Mouse (Mus musculus) heart, adult 18-20 months (tissue): Measurements from ENCODE around the gene Gse1. TPM values are rescaled to one million over a fixed set of nuclear protein-coding genes. Genes with fewer than 3 reads are reported as not detected.
A peak's percentile ranks its signal among the peaks of the same experiment; 100 is the strongest.

Experiments used
- DNase-seq, 2 experiments: peaks; one replicate each; pipeline ENCODE4 v3.0.0; 2021 to 2022; ENCODE audit warnings: mixed read lengths in 1 of 2
- total RNA-seq, 2 experiments: library from RNA; stranded (reverse); gene quantifications; 2 replicates each; pipeline ENCODE4 v1.2.3; 2021

Gene Gse1
- total RNA-seq, 2 experiments from 2014 or later: 15.5 to 16.0 TPM

DNA sequence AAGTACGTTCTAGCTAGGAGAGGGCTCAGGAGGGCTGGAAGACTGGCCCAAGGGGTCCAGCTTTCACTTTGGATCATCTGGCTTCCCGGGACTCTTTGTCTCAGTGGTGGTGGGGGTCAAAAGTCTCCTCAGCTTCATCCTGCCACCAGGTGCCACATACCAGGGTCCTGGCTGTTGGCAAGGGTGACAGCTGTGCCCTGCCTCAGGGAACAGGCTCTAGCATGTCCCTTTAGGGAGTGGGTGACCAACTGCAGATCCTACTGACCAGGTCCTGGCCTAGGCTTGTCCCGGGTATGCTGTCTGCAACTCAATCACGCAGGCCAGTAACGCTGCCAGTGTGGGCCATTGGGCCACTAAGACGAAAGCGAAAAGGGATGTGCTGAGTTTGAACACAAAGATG lies 15.7 kb upstream of the Gse1 start:
- no peak for DNase-seq

DNA sequence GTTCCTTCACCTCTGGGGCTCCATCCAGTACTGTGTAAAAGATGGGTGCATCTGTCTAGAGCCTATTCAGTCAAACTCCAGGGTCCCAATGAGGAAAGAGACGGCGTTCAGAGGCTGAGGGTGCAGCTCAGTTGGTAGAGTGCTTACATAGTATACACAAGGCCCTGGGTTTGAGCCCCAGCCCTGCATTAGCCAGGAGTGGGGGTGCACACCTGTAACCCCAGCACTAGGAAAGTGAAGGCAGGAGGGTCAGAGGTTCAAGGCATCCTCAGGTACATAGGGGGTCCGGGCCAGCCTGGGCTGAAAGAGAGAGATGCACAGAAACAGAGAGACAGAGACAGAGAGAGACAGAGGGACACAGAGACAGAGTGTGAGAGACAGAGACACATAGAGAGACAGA lies 15.0 kb upstream of the Gse1 start:
- no peak for DNase-seq

DNA sequence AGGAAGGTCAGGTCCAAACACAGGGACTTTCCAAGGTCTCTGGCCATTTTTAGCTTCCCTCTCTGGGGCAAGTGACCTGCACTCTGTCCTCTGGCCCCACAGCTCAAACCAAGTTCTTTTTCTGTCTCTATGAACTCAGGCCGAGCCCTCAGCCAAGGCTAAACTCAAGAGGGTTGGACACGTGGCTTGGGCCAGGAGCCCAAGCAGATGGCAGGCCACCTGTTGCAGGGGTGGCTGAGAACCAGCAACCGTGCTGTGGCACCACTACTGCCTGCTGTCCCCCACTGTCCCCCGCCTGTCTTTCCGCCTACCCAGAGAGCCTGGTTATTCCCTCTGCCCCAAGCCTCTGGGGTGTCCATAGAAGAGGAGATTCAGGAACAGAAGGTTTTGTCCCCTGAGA lies 14.3 kb upstream of the Gse1 start:
- DNase-seq: peak; percentile 78 to 88

DNA sequence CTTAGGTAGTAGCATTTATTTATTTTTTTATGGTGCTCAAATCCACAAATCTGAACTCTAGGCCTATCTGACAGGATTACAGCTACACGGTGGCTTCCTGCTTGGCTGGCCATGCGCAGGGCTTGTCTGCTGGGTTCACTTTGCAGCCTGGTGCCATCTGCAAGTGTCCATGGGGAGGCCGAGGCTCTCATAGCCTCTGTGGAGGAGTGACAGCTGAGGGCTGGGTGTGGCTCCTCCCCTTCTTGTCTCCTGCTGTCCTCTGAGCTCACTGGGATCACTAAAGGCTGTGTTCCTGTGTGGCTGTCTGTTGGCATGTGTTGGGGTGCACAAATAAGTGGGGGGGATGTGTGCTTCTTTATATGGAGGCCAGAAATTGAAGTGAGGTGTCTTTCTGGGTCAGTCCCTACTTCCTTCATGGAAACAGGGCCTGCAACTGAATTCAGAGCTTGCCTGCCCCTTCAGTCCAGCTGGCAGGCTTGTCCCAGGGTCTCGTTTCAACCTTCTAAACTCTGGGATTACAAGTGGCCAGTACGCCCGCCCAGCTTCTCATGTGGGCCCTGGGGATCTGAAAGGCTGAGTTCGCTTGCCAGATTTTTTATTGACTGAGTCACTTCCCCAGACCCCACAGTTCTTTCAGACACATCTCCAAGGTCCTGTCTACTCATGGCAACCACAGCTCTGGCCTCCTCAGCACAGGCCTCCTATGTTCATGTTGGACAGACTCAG lies 12.7 kb upstream of the Gse1 start:
- DNase-seq: peak; percentile 71 to 82

DNA sequence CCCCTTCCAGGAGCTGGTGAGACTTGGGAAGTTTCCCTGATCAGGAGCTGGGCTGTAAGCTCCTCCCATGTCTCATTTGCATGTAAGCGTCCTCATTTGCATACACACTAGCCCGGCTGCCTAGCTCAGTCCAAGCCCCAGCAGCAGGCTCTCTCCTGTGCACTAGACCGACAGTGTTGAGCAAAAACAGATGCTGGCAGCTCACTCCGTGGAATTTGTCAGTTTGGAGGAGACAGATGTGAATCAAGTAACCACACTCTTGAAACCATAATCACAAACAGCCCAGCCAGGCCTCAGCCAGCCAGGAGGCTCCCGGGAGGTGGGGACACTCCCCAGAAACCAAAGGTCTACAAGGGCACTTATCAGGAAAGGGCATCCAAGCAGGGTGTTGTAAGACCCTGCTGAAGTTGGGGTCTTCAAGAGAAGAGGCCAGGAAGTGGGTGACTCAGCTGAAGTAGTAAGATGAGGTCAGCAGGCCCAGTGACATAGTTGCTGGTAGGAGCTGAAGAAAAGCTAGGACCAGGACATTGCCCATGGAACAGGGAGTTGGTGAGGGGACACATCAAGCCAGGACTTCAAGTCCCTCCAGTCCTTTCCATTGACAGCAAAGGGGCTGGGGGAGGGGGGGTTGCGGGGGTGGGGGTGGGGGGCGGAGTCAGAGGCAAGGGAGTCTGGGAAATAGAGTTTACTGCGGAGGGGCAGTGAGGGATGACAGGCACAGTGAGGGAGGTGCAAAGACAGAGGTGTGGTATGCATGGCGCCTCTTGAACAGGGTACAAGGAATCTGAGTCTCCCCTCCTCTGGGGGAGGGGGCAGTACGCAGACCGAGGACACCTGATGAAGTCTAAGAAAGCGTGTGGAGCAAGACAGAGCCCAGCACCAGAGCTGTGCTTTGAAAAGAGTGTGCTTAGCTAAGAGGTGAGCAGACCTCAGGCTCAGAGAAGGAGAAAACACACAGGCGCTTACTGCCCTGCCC lies 11.1 kb upstream of the Gse1 start:
- DNase-seq: peak; percentile 73 to 81

DNA sequence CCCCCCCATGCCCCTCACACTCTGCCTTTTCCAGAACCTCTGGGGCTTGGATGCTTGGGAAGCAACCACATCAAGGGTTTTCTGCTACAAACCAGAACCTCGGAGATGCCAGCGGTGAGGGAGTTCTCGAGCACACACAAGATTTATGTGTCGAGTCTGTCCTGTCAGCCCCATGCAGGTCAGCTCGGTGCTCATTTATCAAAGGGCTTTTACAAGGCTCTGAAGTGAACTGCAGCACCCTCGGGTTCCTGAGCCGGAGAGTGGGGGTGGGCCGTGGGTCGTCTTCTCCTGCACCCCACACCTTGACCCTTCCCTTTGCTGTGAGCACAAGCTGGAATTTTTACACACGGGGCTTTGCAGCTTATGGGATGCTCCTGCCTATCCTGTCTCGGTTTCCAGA lies 5.7 kb upstream of the Gse1 start:
- DNase-seq: no peak

DNA sequence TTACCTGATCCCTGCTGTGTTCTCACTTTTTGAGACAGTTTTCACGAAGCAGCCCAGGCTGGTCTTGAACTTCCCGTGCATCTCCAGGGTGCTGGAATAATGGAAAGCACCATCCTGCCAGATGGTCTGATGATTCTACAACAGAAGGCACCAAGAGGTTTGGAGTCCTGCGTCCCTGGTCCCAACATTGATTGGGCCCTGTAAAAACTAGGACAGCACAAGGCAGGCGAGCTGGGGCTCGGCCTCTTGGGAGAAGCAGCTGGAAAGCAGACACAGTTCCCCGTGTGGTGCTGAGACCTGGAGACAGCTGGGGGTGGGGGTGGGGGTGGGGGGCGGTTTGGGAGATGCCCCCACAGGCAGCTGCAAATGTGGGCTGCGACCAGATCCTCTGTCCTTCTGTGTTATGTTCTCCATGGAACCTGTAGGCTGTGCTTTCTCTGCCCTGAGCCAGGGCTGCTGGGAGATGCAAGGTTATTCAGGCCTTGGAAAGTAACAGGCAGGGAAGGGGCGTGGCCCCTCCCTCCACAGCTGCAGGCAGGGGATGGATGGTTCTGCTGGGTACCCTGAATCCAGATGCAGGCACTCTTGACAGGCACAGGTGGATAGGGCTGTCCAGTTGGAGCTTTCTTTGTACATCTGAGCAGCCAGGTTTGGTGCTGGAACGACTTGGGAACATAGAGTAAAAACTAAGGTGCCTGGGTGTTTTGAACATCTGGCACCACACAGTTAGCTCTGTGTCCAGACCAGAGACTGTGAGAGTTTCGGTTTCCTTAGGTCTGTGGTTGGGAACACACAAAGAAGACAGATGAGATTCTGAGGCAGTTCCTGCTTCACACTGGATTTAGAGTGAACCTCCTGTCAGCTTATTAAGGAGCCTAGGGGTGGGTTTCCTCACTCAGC lies 3.5 kb upstream of the Gse1 start:
- DNase-seq: no peak

DNA sequence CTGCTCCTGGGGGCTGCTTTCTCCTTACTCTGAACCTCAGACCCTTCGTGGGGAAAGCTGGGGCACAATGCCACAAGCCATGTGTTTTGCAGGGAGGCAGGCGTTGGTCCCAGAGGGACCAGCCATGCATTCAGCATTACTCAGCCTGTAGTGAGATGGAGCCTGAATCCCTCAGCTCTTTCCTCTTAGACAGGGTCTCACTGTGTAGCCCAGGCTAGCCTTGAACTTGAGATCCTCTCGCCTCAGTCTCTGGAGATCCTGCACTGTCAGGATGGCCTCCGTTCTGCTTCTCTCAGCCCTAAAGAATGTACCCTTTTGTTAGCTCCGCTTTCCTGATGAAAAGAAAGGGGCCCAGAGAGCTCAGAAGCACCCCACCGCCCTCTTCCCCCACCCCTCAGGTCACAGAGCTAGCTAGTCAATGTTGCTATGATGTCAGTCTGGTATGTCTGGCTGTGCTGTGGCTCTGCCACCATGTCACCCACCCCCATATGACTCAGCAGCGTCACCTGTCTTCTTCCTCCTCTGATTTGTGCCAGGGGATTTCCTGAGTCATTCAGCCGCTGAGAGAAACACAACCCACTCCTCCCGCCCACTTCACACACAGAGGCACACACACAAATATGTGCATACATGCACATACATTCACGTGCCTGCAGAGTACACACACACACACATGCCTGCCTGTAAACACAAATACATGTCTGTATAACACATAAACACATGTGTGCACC lies 2.7 kb upstream of the Gse1 start:
- DNase-seq: no peak

DNA sequence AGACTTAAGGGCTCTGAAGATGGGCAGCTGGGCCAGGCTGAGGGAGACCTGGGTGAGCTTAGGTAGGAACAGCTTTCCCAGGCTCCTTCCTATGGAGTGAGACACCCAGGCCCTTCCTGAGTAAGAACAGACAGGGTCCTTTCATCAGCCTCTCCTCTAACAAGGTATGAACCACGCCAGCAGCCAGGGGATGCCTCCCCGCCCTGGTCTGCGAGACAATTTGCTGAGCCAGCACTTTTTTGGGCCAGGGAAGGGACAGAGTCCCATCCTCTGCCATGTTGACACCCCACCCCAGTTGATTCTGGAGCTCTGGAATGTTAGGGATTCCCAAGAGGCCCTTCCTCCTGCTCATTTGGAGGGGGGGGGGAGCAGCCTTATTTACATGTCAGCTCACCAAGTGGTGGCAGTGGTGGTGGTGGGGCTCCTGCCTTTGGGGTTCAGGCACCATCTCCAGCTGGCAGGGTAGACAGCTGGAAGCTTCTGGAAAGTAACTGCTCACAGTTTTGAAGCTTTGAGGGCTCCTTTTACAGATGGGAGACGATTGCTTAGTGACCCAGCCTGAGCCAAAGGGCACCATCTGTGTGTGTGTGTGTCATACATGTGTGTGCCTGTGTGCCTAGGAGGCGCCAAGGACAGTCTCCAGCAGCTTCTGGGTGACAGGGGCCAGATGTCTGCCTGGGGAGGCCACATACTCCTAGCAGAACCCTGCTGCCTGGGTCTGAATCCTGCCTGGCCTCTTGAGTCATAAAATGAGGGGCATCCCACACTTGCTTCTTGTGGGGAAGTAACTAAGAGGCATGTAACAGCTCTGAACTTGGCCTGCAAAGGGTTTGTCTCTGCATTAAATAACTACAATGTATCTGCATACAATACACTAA lies 1.3 kb upstream of the Gse1 start:
- DNase-seq: no peak

DNA sequence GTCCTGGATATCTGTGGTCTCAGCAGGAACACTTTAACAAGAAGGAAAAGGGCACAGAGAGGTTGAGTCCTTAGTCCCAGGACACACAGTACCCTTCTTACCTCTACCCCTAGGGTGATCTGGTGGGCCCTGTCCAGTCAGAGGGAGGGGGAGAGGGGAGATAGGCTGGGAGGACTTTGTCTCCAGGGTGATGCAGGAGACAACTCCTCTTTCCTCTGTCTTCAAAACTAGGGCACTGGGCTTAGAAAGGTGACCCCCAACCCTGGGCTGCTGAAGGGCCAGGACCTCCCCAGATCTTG lies 729 bp upstream of the Gse1 start:
- DNase-seq: no peak

DNA sequence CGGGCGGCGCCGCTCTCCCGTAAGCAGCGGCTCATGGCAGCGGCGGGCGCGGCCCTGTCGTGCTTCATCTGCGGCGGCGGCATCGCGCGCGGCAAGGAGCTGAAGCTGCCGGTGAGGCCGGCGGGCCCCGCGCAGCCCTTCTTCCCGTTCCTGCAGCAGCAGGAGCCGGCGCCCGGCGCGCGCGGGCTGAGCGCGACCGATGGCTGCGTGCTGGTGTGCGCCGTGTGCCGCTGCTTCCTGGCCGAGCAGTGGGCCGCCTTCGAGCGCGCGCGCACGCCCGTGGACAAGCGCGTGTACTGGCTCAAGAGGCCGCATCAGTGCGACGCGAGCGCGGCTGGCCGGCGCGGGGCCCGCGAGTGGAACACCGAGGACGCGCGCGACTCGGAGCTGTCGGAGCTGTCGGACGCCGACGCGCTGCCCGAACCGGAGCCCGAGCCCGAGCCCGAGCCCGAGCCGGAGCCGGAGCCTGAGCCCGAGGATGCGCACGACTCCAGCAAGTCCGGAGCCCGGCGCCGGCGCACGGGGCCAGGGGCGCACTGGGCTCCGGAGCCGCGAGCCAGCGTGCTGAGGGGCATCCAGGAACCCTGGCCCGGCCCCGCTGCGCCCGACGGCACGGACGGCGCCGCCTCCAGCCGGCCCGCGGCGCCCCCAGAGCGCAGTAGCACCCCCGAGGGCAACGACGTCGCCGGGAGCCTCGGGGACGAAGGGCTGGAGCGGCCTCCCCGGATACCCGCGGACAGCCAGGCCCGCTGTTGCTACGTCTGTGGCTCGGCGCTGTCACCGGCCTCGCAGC lies 721 bp downstream of the Gse1 start:
- DNase-seq: peak in 1 of 2 experiments; percentile 53

DNA sequence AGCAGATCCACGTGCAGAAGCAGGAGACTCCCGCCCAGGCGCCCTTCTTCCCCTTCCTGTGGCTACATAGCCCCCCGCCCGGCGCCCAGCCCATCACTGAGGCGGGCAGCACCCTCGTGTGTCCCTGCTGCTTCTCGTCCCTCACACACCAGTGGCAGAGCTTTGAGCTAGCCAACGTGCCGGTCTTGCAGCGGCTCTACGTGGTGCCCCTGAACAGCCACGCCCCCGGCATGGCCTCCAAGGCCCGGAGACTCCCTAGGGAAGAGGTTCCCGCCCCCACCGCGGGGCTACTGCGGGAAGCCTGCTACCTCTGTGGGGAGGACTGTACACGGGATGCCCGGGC lies 1.3 kb downstream of the Gse1 start:
- DNase-seq: peak in 1 of 2 experiments; percentile 60

DNA sequence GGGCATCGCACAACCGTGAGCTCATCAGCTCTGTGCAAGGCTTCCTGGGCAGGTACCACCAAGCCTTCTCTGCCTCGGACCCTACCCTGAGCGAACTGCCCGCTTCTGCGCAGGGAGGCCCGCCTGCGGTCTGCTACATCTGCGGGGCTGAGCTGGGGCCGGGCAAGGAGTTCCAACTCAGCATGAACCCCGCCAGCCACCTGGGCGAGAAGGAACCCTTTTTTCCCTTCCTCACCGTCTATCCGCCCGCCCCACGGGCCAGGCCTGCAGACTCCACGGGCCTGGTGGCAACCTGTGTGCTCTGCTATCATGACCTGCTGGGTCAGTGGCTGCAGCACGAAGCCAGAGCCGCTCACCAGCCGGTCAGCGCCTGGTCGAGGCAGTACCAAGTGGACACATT lies 1.8 kb downstream of the Gse1 start:
- no peak for DNase-seq

DNA sequence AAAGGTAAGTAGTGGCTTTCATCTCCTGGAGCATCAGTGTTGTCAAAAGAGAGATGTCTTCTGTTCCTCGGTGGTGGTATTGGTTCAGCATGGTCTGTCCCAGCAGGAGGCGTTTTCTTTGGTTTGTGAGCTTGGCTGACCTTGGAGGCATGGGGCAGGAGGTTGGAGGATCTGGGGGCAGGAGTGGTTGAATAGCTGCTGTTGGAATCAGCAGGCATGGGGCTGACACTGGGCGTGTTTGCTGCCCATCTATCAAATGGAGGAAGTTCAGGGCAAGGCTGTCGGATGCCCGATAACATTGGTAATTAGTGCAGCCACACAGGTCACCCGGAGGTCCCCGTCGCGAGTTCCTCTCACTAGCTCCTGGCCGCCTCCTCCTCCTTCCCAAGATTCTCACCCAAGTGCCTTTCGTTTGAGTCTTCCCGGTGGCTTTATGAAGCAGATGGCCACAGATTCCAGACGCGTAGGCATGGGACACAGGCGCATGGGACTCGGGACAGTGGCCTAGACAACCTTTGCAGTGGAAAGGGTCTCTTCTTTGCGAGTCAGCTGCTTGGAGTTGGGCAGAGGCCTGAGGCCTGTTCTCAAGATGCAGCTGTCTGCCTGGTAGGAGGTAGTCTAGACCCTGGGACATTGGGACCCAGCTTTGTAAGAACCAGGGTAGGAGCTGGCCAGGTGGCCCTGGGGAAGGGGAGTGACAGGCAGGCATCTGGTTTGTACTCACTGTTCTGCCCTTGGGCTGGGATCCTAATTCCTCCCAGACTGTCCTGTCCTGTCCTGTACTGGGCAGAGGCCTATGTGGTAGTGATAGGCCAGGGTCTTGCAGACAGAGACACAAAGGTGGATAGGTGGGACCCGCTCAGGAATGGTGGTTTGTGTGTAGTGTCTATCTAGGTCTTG lies 2.7 kb downstream of the Gse1 start:
- peak; percentile 41 to 57 for DNase-seq

DNA sequence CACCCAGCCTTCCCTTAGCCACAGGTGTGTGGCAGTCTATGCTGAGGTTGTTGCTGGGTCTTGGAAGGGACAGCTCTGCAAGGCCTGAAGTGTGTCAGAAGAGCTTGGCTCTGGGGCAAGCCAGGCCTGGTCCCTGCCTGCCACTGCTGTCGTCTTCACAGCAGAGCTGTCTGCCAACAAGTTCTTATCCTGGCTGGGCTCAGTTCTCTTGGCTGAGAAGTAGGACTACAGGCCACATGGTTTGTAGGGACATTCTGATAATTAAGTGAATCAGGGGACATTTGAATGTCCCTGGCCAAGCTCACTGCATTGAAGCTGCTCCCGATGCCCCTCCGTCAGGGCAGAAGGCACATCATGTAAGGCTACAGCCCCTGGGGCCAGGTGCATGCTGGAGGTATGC lies 3.6 kb downstream of the Gse1 start:
- DNase-seq: peak; percentile 68 to 84

DNA sequence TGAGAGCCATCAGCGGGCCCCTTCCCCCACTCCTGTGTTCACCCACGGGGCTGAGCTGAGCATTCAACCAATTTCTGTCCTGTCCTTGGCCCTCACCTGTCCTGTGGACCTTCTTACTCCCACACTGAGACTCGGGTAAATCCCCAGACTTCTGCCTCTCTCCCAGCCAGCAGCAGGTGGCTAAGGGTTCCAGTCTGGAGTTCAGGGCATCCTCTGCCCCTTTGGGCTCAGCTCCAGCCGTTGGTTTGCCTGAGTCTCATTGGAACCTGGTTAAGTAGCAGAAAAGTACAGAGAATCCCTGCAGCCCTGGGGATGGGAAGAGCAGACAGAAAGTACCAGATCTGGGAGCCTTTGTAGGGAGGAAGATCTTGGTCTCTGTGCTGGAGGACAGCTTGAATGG lies 4.1 kb downstream of the Gse1 start:
- peak in 1 of 2 experiments; percentile 37 for DNase-seq

DNA sequence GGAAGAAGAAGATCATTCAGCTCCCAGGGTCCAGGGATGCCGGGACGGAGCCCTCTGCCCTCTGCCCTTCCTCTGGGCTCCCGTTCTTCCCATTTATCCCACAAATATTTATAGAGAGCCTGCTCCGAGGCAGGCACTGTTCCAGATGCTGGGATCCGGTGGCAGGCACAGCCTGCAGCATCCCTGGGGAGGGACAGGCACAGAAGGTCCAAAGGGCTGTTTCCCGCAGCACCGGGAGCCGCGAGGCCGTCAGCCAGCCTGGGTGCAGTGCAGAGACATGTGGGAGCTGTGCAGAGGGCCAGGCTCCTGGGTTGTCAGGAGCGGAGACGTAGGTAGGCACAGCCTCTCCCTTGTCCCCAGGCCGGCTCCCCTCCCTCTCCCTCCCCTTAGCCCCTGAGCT lies 4.7 kb downstream of the Gse1 start:
- DNase-seq: peak in 1 of 2 experiments; percentile 34

DNA sequence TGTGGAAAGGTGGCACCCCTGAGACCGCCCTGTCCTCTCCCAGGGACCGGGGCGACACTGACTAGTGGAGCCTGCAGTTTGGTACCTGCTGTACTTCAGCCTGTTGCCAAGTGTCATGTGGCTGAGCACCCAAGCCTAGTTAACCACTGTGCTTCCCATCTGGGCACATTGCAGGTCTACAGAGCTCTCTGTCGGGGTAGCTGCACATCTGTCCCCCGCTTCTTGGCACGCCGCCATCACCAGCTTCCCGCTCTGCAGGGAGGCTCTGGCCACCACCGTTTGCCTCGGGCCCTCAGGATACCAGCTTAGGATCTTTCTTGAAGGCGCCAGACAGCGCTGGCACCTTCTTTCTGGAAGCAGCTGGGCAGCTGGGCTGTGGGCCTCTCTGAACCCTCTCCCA lies 6.2 kb downstream of the Gse1 start:
- peak; percentile 44 to 66 for DNase-seq

DNA sequence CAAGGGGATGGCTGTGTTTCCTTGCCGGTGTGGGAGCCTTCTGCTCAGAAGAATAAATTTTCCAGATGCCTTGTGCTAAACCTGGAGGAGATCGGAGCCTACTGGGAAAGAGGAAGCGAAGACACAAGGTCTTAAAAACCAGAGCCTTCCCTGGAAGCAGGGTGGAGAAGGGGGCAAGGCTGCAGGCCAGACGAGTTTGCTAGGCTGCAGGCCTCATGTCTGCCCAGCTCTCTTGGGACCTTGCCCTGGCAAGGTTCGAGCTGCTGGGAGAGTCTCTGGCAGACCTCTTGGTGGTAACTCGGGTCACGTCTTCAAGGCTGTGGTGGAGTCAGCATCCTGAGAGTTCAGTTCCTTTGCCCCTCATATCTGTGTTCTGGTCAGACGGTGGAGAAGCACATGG lies 6.6 kb downstream of the Gse1 start:
- peak; percentile 43 to 45 for DNase-seq
